Mouse (Mus musculus) stomach, embryonic 15.5 days (tissue): ENCODE data around the gene Ttll3. TPM values are rescaled to one million over a fixed set of nuclear protein-coding genes. Genes with fewer than 3 reads are reported as not detected.

ENCODE experiments used
- ATAC-seq: fragments of 200-750 bp; cut with Nextera tagmentation; 2 replicates; pipeline ENCODE4 v1.8.0; 2017; ENCODE audit warnings: low read depth, moderate number of reproducible peaks, moderate TSS enrichment; ENCODE audit not compliant: insufficient read depth, low FRiP score
- H3K27ac ChIP-seq: fragments of 300-500 bp; sonication (generic); 2 replicates; pipeline ENCODE4 v1.5.1; 2015; ENCODE audit warnings: mild to moderate bottlenecking, inconsistent platforms
- H3K27me3 ChIP-seq: fragments of 300-500 bp; sonication (generic); replicated peaks from 2 replicates; pipeline ENCODE4 v1.6.1; 2015; ENCODE audit warnings: inconsistent platforms
- H3K36me3 ChIP-seq: fragments of 300-500 bp; sonication (generic); 2 replicates; pipeline ENCODE4 v1.6.1; 2015; ENCODE audit warnings: inconsistent platforms
- H3K4me1 ChIP-seq: fragments of 300-500 bp; sonication (generic); 2 replicates; pipeline ENCODE4 v1.6.1; 2015; ENCODE audit warnings: inconsistent platforms
- H3K4me2 ChIP-seq: fragments of 300-500 bp; sonication (generic); 2 replicates; pipeline ENCODE4 v1.6.1; 2015; ENCODE audit warnings: mild to moderate bottlenecking, inconsistent platforms
- H3K4me3 ChIP-seq: fragments of 300-500 bp; sonication (generic); replicated peaks from 2 replicates; pipeline ENCODE4 v1.5.1; 2015; ENCODE audit warnings: inconsistent platforms
- H3K9ac ChIP-seq: fragments of 300-500 bp; sonication (generic); 2 replicates; pipeline ENCODE4 v1.6.1; 2015; ENCODE audit warnings: inconsistent platforms
- H3K9me3 ChIP-seq: fragments of 300-500 bp; sonication (generic); 2 replicates; pipeline ENCODE4 v1.6.1; 2016; ENCODE audit warnings: inconsistent platforms
- WGBS: fragments of 180-500 bp; shearing (Covaris S2); methylation state at CpG from one replicate; pipeline ENCODE4 v1.1.7; 2015; 5-methylcytosine and 5-hydroxymethylcytosine counted together
- polyA plus RNA-seq: library from polyadenylated mRNA; unstranded; fragments of >200 nt; fragmentation: Nextera tagmentation; extraction: Ambion mirVana; gene quantifications from 2 replicates; pipeline ENCODE4 v1.2.1, GENCODE M21; 2015

Ttll3 gene
- polyA plus RNA-seq, 1 experiment from 2014 or later = 3.2 TPM

DNA sequence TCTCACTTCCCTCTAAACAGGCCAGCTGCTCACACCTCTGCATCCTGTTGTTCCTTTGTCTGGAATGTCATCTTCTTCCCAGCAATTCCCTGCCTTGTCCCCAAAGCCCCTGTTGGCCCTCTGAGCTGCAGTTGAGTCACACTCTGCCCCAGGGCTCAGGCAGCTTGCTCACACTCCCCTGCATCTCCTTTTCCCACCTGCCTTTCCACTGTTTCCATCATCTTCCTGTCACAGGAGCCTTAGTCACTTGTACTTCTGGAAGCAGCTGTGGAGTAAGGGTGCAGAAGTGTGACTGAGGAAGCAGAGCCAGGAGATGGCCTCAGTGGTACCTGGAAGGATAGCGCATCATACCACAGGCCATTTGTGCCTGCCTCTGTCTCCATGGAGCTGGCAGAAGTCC, 26.8 kb upstream of the Ttll3 start:
- H3K4me2 ChIP-seq = no peak overlapping the region
- ATAC-seq = no peak
- H3K4me1 ChIP-seq = no peaks in the 10 kb centered on the region
- no peaks in the 10 kb centered on the region for H3K9me3 ChIP-seq
- peaks cover 7% of the 10 kb centered on the region for H3K36me3 ChIP-seq
- WGBS = 88% methylated on average over 1 of the region's 1 CpGs
- no peak overlapping the region for H3K4me3 ChIP-seq
- no peaks in the 10 kb centered on the region for H3K27me3 ChIP-seq
- no peak overlapping the region for H3K9ac ChIP-seq
- H3K27ac ChIP-seq = no peak overlapping the region

DNA sequence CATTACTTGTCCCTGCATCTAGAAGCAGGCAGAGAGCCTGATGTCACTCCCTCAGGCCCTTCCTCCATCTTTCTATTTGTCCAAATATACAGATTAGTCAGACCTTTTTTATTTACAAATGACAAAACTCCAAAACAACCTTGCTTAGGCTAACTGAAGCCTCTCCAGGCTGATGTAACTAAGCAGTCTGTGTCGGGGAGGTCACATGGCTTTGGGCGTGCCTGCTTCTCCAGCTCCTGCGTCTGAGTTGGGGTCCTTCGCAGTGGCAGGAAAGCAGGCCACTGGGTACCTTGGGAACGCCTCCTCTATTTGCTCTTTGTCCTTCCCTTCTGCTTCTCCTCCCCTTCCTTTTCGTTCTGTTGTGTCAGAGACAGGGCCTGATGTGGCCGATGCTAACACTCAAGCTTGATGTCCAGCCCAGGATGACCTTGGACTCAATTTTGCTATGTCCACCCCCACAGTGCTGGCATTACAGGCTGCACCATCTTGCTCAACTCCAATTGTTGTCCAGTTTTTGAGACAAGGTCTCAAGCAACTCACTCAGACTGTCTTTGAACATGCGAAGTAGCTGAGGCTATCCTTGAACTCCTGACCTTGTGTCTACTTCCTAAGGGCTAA, 24.4 kb upstream of the Ttll3 start:
- ATAC-seq = no peak
- whole genome bisulfite sequencing = 57% methylated on average over 8 of the region's 8 CpGs
- Histone ChIP-seq H3K4me1 (no peaks in the 10 kb centered on the region), H3K4me2 (no peak overlapping the region), H3K36me3 (peaks cover 12% of the 10 kb centered on the region), H3K9ac (no peak overlapping the region), H3K9me3 (no peaks in the 10 kb centered on the region), H3K4me3 (no peak overlapping the region), H3K27me3 (no peaks in the 10 kb centered on the region), H3K27ac (no peak overlapping the region)

DNA sequence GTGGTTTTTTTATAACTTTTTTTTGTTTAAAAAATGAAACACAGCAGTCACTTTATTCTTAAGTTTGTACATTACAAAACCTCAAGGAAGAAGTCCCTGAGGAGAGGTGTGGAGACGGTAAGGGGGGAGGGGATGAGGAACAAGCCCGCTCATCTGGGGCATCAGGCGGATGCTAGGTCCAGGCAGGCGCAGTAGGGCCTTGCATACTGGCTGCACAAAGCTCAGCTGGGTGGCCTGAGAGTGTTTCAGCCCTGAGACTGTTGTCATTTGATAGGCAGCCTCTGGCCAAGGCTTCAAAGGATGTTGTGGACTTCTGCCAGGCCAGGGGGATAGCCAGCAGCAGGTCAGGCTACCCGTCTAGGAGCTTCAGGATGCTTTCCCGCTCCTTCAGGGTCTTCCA, 22.4 kb upstream of the Ttll3 start:
- WGBS = 96% methylated on average over 6 of the region's 6 CpGs
- H3K27me3 ChIP-seq = no peaks in the 10 kb centered on the region
- ATAC-seq = no peak
- H3K36me3 ChIP-seq = peaks cover 29% of the 10 kb centered on the region
- H3K4me1 ChIP-seq = no peaks in the 10 kb centered on the region
- no peak overlapping the region for H3K4me3 ChIP-seq
- no peaks in the 10 kb centered on the region for H3K9me3 ChIP-seq
- H3K4me2 ChIP-seq = no peak overlapping the region
- H3K9ac ChIP-seq = no peak overlapping the region
- no peak overlapping the region for H3K27ac ChIP-seq

DNA sequence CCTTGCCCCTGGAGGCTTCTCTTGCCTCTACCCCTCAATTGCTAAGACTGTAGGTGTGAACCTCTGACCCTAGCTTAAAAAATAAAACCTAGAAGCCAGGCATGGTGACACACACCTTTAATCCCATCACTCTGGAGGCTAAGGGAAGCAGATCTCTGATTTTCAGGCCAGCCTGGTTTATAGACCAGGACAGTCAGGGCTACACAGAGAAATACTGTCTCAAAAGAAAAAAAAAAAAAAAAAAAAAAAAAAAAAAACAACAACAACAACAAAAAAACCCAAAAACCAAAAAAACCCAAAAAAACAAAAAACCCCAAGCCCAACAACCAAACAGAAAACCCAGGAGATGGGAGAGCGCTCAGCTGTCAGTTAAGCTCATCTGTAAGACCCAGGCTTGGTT, 21.5 kb upstream of the Ttll3 start:
- Histone ChIP-seq H3K36me3 (peaks cover 36% of the 10 kb centered on the region), H3K4me2 (no peak overlapping the region), H3K4me1 (no peaks in the 10 kb centered on the region), H3K27ac (no peak overlapping the region), H3K9ac (no peak overlapping the region), H3K27me3 (no peaks in the 10 kb centered on the region), H3K4me3 (no peak overlapping the region), H3K9me3 (no peaks in the 10 kb centered on the region)
- 100% methylated on average over 1 of the region's 1 CpGs for WGBS
- no peak for ATAC-seq

DNA sequence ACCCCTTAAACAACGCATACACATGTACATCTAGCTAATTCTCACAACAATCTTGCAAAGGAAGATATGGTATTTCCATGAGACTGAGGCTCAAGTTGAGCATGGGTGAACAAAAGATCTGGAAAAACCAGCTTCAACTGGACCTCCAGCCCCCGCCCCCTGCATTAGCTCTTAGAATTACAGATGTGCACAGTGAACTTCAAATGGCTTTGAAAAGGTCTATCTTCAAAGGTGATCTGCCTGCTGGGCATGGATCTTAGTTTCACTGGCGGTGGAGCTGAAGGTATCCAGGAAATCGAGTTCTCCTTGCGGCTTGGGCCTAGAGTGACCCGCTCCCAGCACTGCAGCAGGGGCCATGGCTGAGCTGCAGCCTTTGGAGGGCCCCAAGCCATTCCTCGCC, 20.9 kb upstream of the Ttll3 start:
- Histone ChIP-seq H3K4me3 (no peak overlapping the region), H3K9me3 (no peaks in the 10 kb centered on the region), H3K9ac (no peak overlapping the region), H3K4me2 (no peak overlapping the region), H3K27ac (no peak overlapping the region), H3K4me1 (no peaks in the 10 kb centered on the region), H3K27me3 (no peaks in the 10 kb centered on the region), H3K36me3 (peaks cover 38% of the 10 kb centered on the region)
- no peak for ATAC-seq
- WGBS = 91% methylated on average over 7 of the region's 7 CpGs

DNA sequence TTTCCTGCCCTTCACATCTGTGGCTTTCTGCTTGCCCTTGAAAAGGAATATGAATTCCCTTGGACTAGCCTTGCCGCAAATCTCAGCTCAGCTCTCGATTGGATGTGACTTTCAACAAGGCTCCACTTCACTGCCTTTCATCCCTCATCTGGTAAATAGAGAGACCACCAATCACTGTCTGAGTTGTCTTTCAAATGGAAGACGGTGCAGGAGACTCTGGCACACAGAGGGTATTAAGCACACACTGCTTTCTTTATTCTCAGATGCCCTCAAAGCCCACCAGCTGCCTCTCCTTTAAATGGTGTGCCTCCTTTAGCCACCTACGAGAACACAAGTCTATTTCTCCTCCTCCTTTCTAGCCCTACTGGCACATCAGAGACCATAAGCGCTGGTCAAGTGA, 20.5 kb upstream of the Ttll3 start:
- H3K9me3 ChIP-seq = no peaks in the 10 kb centered on the region
- 81% methylated on average over 5 of the region's 5 CpGs for WGBS
- ATAC-seq = no peak
- H3K27ac ChIP-seq = no peak overlapping the region
- H3K36me3 ChIP-seq = peaks cover 42% of the 10 kb centered on the region
- H3K4me2 ChIP-seq = no peak overlapping the region
- H3K4me3 ChIP-seq = no peak overlapping the region
- no peaks in the 10 kb centered on the region for H3K4me1 ChIP-seq
- no peak overlapping the region for H3K9ac ChIP-seq
- no peaks in the 10 kb centered on the region for H3K27me3 ChIP-seq

DNA sequence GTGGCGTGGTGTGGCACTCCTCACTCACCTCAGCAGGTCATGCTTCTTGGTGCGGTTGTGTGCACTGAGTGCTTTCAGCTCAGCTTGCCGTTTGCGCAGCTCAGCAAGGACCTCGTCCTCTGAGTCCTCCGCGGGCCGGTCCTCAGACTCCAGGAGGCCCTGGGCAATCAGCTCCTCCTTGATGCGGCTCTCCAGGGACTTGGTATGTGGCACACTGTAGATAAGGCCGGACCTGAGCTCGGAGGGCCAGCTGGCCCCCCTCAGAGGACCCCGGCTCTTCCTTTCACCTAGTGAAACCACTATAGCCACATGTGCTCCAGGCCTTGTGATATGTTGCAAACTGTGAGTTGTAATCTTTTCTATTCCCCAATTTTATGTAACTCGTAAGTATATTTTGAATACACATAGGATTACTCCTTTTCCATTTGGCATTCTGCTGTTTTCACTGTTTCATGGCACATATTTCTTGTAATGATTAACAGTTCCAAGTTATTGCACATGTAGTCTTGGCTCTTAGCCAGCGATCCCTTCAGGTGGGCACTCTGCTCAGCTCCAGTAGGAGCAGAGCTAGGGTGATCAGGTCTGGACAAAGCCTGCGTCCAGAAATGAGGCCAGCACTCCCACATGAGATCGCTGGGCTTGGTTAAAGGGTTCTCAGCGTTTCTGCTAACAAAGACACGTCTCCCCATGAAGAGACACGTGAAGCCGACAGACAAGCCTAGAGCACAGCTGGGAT, 18.7 kb upstream of the Ttll3 start:
- Histone ChIP-seq H3K9ac (no peak overlapping the region), H3K27ac (no peak overlapping the region), H3K36me3 (peaks cover 53% of the 10 kb centered on the region), H3K4me3 (no peak overlapping the region), H3K4me1 (no peaks in the 10 kb centered on the region), H3K9me3 (no peaks in the 10 kb centered on the region), H3K27me3 (no peaks in the 10 kb centered on the region), H3K4me2 (no peak overlapping the region)
- 88% methylated on average over 20 of the region's 20 CpGs for WGBS
- ATAC-seq = no peak

DNA sequence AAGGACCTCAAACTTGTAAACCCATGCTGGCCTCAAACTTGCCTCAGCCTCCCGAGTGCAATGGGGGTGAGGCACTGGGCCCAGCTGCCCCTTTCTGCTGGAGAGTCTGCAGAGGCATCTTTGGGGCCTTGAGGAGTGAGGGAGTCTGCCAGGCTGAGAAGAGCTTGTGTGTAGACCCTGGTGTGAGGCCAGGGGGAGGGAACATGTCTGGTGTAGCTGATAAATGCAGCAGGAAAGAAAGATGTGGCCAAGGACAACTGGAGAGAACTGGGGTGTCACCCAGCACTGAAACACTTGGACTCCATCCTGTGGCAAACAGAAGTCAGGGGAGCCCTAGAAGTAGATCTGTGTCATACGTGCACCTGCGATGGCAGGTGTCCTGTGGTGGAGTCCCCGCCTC, 15.6 kb upstream of the Ttll3 start:
- Histone ChIP-seq H3K4me3 (no peak overlapping the region), H3K9ac (no peak overlapping the region), H3K9me3 (no peaks in the 10 kb centered on the region), H3K4me2 (no peak overlapping the region), H3K27ac (no peak overlapping the region), H3K27me3 (no peaks in the 10 kb centered on the region), H3K36me3 (peaks cover 51% of the 10 kb centered on the region), H3K4me1 (0 out of 2 replicates have a peak, but pooled peaks cover 6% of the 10 kb centered on the region)
- ATAC-seq = no peak
- 87% methylated on average over 4 of the region's 4 CpGs for WGBS

DNA sequence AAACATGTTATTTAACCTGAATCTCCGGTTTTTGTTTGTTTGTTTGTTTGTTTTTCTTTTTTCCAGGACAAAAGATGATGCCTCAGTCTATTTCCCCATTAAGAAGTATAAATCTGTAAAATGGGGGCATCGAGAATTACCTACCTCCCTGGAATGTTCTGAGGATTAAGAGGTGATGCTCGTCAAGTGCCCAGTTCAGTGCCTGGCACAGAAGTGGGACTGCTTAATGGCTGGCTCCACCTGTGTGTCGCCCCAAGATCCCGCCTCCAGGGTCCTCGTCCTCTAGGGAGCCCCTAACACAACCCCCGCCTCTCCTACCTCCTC, 11.9 kb upstream of the Ttll3 start:
- Histone ChIP-seq H3K27me3 (no peaks in the 10 kb centered on the region), H3K4me2 (peak overlapping the region; percentile 71), H3K36me3 (peaks cover 45% of the 10 kb centered on the region), H3K4me3 (peak overlapping the region; percentile 99), H3K9ac (peak overlapping the region; percentile 98), H3K4me1 (peaks cover 15% of the 10 kb centered on the region), H3K9me3 (no peaks in the 10 kb centered on the region), H3K27ac (peak overlapping the region; percentile 98)
- no peak for ATAC-seq
- 4% methylated on average over 7 of the region's 7 CpGs for WGBS

DNA sequence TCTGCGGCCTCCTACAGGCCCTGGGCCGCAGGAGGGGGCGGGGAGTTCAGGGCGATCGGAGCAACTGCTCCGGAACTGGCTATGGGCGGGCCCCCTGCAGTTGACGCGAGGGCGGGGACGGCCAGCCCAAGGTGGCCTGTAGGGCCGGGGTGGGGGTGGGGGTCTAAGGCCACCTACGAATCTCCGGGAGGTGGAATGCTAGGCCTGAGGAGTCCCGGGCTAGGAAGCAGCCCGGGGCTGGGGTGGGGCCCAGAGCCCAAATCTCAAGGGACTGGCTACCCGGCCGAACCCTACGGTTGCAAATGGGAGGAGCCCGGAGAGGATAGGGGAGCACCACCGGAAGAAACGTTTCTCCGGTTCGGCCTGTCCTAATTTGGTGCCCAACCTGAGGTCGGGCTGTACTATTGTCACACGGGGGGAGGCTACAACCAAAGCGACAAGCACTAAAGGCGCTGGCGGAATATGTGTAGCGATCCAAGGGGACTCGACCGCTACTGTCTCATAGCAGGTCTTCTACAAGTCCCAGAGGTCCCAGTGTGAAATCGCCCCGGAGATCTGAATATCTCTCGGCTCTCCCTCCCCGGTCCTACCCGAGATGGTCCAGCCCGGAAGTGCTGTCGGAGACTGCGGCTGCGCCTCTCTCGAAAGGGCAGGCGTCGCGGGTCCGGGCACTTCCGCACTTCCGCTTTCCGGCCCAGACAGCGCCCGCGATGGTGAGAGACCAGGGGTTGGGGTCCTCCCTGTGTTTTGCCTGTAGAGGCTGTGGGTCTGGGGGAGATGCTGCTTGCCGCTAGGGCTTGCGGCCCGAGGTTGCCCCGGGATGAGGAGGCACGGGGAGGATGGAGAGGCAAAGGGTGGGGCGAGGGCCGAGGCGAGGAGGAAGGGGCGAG, 11.3 kb upstream of the Ttll3 start, which contains the start of the genes Tada3 and Arpc4:
Gene Tada3 (minus strand): TSS at position 388 of the 890 bp plus-strand sequence.
Gene Arpc4 (plus strand): TSS at position 620 of the 890 bp plus-strand sequence.
- Histone ChIP-seq H3K9ac (peak within 1 kb of the TSS; percentile 98), H3K27ac (peak within 1 kb of the TSS; percentile 98), H3K4me1 (peaks cover 15% of the 10 kb centered on the region), H3K4me2 (peak within 1 kb of the TSS; percentile 71), H3K36me3 (peaks cover 40% of the 10 kb centered on the region), H3K4me3 (peak within 1 kb of the TSS; percentile 99), H3K27me3 (no peaks in the 10 kb centered on the region), H3K9me3 (no peaks in the 10 kb centered on the region)
- peak; percentile 95 for ATAC-seq
- 0% methylated on average over 59 of the region's 61 CpGs for WGBS

DNA sequence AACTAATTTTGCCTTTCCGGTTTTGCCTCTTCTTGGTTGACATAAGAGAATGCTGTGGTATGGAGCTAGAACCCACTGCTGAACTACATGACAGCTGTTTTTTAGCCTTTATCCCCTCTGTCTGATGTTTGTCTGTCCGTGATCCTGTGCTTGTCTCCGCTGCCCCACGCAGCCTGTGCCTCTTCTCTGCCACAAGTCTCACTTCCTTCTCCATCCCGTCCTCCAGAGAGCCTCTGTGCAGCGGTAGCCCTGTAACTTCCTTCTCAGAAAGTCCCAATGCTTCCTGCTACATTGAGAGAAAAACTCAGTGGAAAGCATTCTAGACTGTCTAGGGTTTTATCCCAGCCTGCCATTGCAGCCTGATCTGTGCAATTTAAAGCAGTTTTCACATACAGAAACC, 9.8 kb upstream of the Ttll3 start:
- no peaks in the 10 kb centered on the region for H3K27me3 ChIP-seq
- peak overlapping the region; percentile 71 for H3K4me2 ChIP-seq
- H3K9me3 ChIP-seq = no peaks in the 10 kb centered on the region
- peaks cover 43% of the 10 kb centered on the region for H3K36me3 ChIP-seq
- 73% methylated on average over 6 of the region's 6 CpGs for WGBS
- no peak overlapping the region for H3K27ac ChIP-seq
- ATAC-seq = no peak
- no peak overlapping the region for H3K9ac ChIP-seq
- H3K4me3 ChIP-seq = peak overlapping the region; percentile 99
- H3K4me1 ChIP-seq = peaks cover 15% of the 10 kb centered on the region

DNA sequence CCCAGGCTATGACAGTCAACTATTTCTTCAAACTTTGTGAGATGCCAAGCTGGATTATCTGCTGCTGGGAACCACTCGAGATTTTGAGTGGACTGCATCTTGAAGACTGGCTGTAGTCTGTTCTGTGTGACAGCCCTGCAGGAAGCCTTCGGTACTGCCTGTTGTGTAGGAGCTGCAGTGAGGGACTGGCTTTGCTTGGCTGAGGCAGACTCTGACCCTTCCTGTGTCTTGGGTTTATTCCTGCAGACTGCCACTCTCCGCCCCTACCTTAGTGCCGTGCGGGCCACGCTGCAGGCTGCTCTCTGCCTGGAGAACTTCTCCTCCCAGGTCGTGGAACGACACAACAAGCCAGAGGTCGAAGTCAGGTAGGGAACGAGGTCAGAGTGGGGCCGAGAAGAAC, 8.6 kb upstream of the Ttll3 start:
- 89% methylated on average over 11 of the region's 11 CpGs for WGBS
- no peak overlapping the region for H3K4me2 ChIP-seq
- peaks cover 15% of the 10 kb centered on the region for H3K4me1 ChIP-seq
- ATAC-seq = no peak
- H3K36me3 ChIP-seq = peaks cover 45% of the 10 kb centered on the region
- no peak overlapping the region for H3K9ac ChIP-seq
- H3K27ac ChIP-seq = no peak overlapping the region
- H3K4me3 ChIP-seq = no peak overlapping the region
- no peaks in the 10 kb centered on the region for H3K27me3 ChIP-seq
- H3K9me3 ChIP-seq = no peaks in the 10 kb centered on the region
